Mouse (Mus musculus): ENCODE results near the gene Zp3r.
"Not testable (repeated sequence)": the region's sequence is repeated elsewhere in the genome, so short reads cannot be mapped to it uniquely, and the experiment has no call there.

Zp3r gene

GRCm38 (mm10) chr1:130629521-130629920 lies at the start of gene Zp3r:
Zp3r (minus strand) TSS chr1:130629621.
- DNase-seq (ENCODE audit: low spot score), result no peak

GRCm38 (mm10) chr1:130678551-130678950 lies 49.1 kb upstream of the Zp3r start:
- DNase-seq (ENCODE audit: low spot score), result no peak

GRCm38 (mm10) chr1:130663576-130663975 lies 34.2 kb upstream of the Zp3r start:
- not testable (repeated sequence) for DNase-seq (ENCODE audit: low spot score)

- no peak for DNase-seq (ENCODE audit: low spot score)
These were observed 32.0 kb upstream of the Zp3r start, which contains the start of gene C4bp for GRCm38 (mm10) chr1:130661454-130661853. C4bp (minus strand) TSS chr1:130661632.

- DNase-seq (ENCODE audit: low spot score), result not testable (repeated sequence)
These were observed 30.2 kb upstream of the Zp3r start for GRCm38 (mm10) chr1:130659641-130660040.

- DNase-seq (ENCODE audit: low spot score), result no peak
These were observed 14.7 kb upstream of the Zp3r start for GRCm38 (mm10) chr1:130644103-130644502.

GRCm38 (mm10) chr1:130640967-130641366 lies 11.5 kb upstream of the Zp3r start:
- no peak for DNase-seq (ENCODE audit: low spot score)

GRCm38 (mm10) chr1:130633761-130634410 lies 4.5 kb upstream of the Zp3r start:
- peak; percentile 30 for DNase-seq (ENCODE audit: low spot score)

GRCm38 (mm10) chr1:130633316-130633715 lies 3.9 kb upstream of the Zp3r start:
- no peak for DNase-seq (ENCODE audit: low spot score)

GRCm38 (mm10) chr1:130596291-130596690 lies 33.1 kb downstream of the Zp3r start:
- no peak for DNase-seq (ENCODE audit: low spot score)

- DNase-seq (ENCODE audit: low spot score), result no peak
These were observed 40.8 kb downstream of the Zp3r start for GRCm38 (mm10) chr1:130588659-130589058.

GRCm38 (mm10) chr1:130576389-130576788 lies 53.0 kb downstream of the Zp3r start:
- DNase-seq (ENCODE audit: low spot score), result no peak

- no peak for DNase-seq (ENCODE audit: low spot score)
These were observed 53.5 kb downstream of the Zp3r start for GRCm38 (mm10) chr1:130575962-130576361.

GRCm38 (mm10) chr1:130551407-130552249 lies 77.8 kb downstream of the Zp3r start:
- no peak for DNase-seq (ENCODE audit: low spot score)

GRCm38 (mm10) chr1:130550242-130551167 lies 78.9 kb downstream of the Zp3r start:
- DNase-seq (ENCODE audit: low spot score), result no peak

GRCm38 (mm10) chr1:130549698-130550097 lies 79.7 kb downstream of the Zp3r start:
- no peak for DNase-seq (ENCODE audit: low spot score)

- no peak for DNase-seq (ENCODE audit: low spot score)
These were observed 80.3 kb downstream of the Zp3r start for GRCm38 (mm10) chr1:130549160-130549559.

GRCm38 (mm10) chr1:130547674-130548429 lies 81.6 kb downstream of the Zp3r start:
- DNase-seq (ENCODE audit: low spot score), result peak; percentile 42

Data from ovary, postnatal 10 days (tissue).